Mouse (Mus musculus) T-helper 2 cell (primary cell): Measurements from ENCODE around the gene Gm49373.

Experiments
- in situ Hi-C: fragments of 300-600 bp; cut with MboI, MseI; formaldehyde crosslinking; loops from one replicate; pipeline ENCODE4 v1.15.1; 2025; ENCODE audit warnings: high pct_unique_total_duplicates

Gene Gm49373

GRCm38 (mm10) chr9:21029291-21030054 is 43.4 kb downstream of the Gm49373 start, which contains the start of gene Icam4:
Icam4 (plus strand) TSS chr9:21029373.
- in situ Hi-C loops = loop anchor here (5.0 to 10.0 kb wide), 2 partner anchors 113 to 1195 kb away; partner anchors contain the start of gene Zfp809

- in situ Hi-C loops = loop anchor here (5.0 kb wide), 1 partner anchor 114 kb away; no protein-coding TSS in a partner anchor
Observed at GRCm38 (mm10) chr9:21028560-21029110, 44.3 kb downstream of the Gm49373 start.

GRCm38 (mm10) chr9:21027774-21028290 is 45.1 kb downstream of the Gm49373 start:
- in situ Hi-C loops = loop anchor here (5.0 kb wide), 1 partner anchor 114 kb away; no protein-coding TSS in a partner anchor

- in situ Hi-C loops = loop anchor here (5.0 kb wide), 1 partner anchor 115 kb away; no protein-coding TSS in a partner anchor
Observed at GRCm38 (mm10) chr9:21026849-21027248, 46.0 kb downstream of the Gm49373 start.

GRCm38 (mm10) chr9:21025258-21025810 is 47.6 kb downstream of the Gm49373 start:
- in situ Hi-C loops = loop anchor here (5.0 kb wide), 1 partner anchor 117 kb away; no protein-coding TSS in a partner anchor

- in situ Hi-C loops = no loop called here
Observed at GRCm38 (mm10) chr9:21022726-21023125, 50.2 kb downstream of the Gm49373 start.

- in situ Hi-C loops = no loop called here
Observed at GRCm38 (mm10) chr9:21022288-21022687, 50.6 kb downstream of the Gm49373 start.

- in situ Hi-C loops = no loop called here
Observed at GRCm38 (mm10) chr9:21021363-21021762, 51.5 kb downstream of the Gm49373 start.

GRCm38 (mm10) chr9:21018600-21018999 is 54.3 kb downstream of the Gm49373 start:
- in situ Hi-C loops = no loop called here

- in situ Hi-C loops = no loop called here
Observed at GRCm38 (mm10) chr9:21017177-21017575, 55.7 kb downstream of the Gm49373 start.

- in situ Hi-C loops = no loop called here
Observed at GRCm38 (mm10) chr9:21016331-21017176, 56.3 kb downstream of the Gm49373 start.

GRCm38 (mm10) chr9:21015571-21016130 is 57.2 kb downstream of the Gm49373 start, which contains the start of gene Icam1:
Icam1 (plus strand) TSS chr9:21015985.
- in situ Hi-C loops = no loop called here

- in situ Hi-C loops = no loop called here
Observed at GRCm38 (mm10) chr9:21014691-21015570, 58.0 kb downstream of the Gm49373 start.
